Mouse (Mus musculus): Measurements from ENCODE around the gene Hddc3. TPM values are rescaled to one million over a fixed set of nuclear protein-coding genes. Genes with fewer than 3 reads are reported as not detected.

Gene Hddc3
- polyA plus RNA-seq, 2 experiments = 2.8 to 5.3 TPM

DNA sequence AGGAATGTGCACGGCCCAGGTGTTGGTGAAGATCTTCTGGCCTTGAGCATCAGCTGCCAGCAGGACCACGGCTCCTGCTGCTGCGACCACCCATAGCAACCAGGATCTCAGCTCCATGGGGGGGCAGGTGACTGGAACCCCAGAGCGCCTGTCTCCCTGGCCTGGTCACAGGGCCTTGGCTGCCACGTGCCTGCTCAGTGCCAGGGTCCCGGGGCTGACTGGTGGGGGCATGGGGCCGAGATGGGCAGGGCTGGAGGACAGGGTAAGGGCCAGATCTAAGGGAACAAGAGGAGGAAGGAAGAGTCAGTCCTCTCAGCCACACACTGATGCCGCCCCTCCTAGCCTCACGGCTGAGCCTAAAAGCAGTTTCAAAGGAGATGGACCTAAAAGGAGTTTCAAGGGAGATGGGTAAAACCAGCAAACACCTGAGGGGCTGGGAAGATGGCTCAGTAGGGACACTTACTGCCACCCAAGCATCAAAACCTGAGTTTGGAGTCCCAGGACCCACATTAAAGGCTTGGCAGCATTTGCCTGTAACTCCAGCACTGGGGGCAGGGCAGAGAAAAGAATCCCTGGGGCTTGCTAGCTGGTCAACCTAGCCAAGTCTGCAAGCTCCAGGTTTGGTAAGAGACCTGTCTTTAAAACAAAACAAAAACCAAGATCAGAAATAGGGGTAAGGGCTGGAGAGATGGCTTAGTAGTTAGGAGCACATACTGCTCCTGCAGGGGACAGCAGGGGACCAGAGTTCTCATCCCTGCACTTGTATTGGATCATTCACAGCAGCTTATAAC, 55.9 kb downstream of the Hddc3 start:
- no peaks in the 10 kb centered on the region; the same call in 1 of the 2 replicates for H3K36me3 ChIP-seq (replicated peaks; ENCODE audit: control insufficient read depth, insufficient read depth, low read depth)
- no peak overlapping the region for H3K27ac ChIP-seq
- H3K4me2 ChIP-seq (ENCODE audit: low read depth) = no peak overlapping the region
- H3K9me3 ChIP-seq (ENCODE audit: control insufficient read depth, low read length) = no peaks in the 10 kb centered on the region
- H3K27me3 ChIP-seq (ENCODE audit: control insufficient read depth, insufficient read depth, low read length) = peaks cover 24% of the 10 kb centered on the region
- no peak overlapping the region for H3K4me3 ChIP-seq (ENCODE audit: insufficient read depth in 1 of 2, low read depth in 2 of 2, low read length in 2 of 2)
- no peak overlapping the region for H3K9ac ChIP-seq (replicated peaks)
- TF ChIP-seq CTCF (IDR thresholded peaks at IDR 0.05; ENCODE audit: low read depth) (no peak), EP300 (IDR thresholded peaks at IDR 0.05; ENCODE audit: low read depth) (no peak)
- peaks cover 0 to 7% of the 10 kb centered on the region in 2 experiments; a peak in 1 of 4 replicates for H3K4me1 ChIP-seq (replicated peaks; ENCODE audit: control insufficient read depth in 2 of 2, insufficient read depth in 2 of 2, low read length in 1 of 2)
- ATAC-seq (ENCODE audit: insufficient read depth) = no peak
- 67% methylated on average over 9 of the region's 9 CpGs for WGBS (ENCODE audit: insufficient replicate concordance)
- DNase-seq (ENCODE audit: low read depth in 3 of 3, low spot score in 3 of 3) = no peak

DNA sequence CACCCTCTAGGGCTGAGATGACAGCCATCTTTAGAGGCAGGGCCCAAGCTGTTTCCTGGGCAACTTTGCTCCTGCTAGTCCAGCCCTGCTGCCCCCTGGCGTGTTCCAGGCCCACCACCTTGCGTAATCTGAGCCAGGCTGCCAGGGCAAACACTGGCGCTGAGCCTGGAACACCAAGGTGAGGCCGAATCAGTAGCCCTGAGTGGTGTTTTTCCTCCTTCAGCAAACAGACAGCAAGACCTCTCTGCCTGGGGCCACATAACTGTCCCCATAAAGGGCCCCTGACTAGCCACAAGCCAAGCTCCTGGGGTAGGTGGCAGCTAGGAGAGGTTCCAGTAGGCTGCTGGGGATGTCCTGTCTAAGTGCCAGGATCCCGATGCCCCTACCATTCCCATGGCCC, 57.2 kb downstream of the Hddc3 start:
- H3K4me1 ChIP-seq (replicated peaks; ENCODE audit: control insufficient read depth in 2 of 2, insufficient read depth in 2 of 2, low read length in 1 of 2) = peaks cover 0 to 9% of the 10 kb centered on the region in 2 experiments; a peak in 1 of 4 replicates
- no peaks in the 10 kb centered on the region; the same call in 1 of the 2 replicates for H3K36me3 ChIP-seq (replicated peaks; ENCODE audit: control insufficient read depth, insufficient read depth, low read depth)
- ATAC-seq (ENCODE audit: insufficient read depth) (peak; percentile 16; the same call in 1 of the 2 replicates), DNase-seq (ENCODE audit: low read depth in 3 of 3, low spot score in 3 of 3) (no peak)
- H3K9me3 ChIP-seq (ENCODE audit: control insufficient read depth, low read length) = no peaks in the 10 kb centered on the region
- WGBS (ENCODE audit: insufficient replicate concordance) = 70% methylated on average over 5 of the region's 5 CpGs
- H3K9ac ChIP-seq (replicated peaks) = no peak overlapping the region
- TF ChIP-seq CTCF (IDR thresholded peaks at IDR 0.05; ENCODE audit: low read depth) (peak; percentile 31; the same call in 1 of the 2 replicates), EP300 (IDR thresholded peaks at IDR 0.05; ENCODE audit: low read depth) (no peak)
- H3K27me3 ChIP-seq (ENCODE audit: control insufficient read depth, insufficient read depth, low read length) = peaks cover 32% of the 10 kb centered on the region
- H3K4me2 ChIP-seq (ENCODE audit: low read depth) = peak overlapping the region; percentile 69
- H3K4me3 ChIP-seq (ENCODE audit: insufficient read depth in 1 of 2, low read depth in 2 of 2, low read length in 2 of 2) = no peak overlapping the region
- H3K27ac ChIP-seq = no peak overlapping the region

Other genes starting within 250 kb of the Hddc3 start
- 83.7 and 88.2 TPM in 2 replicates for gene Idh2, start 227.7 kb upstream of the Hddc3 start, polyA plus RNA-seq (2012; rRNA removed)
- 128 and 132 TPM in 2 replicates for gene Idh2, start 227.7 kb upstream of the Hddc3 start, polyA plus RNA-seq (2014; fragmentation: Nextera tagmentation; extraction: Ambion mirVana)
- 6.1 and 6.4 TPM in 2 replicates for gene Sema4b, start 156.3 kb upstream of the Hddc3 start, polyA plus RNA-seq (2012; rRNA removed)
- 8.5 and 9.9 TPM in 2 replicates for gene Sema4b, start 156.3 kb upstream of the Hddc3 start, polyA plus RNA-seq (2014; fragmentation: Nextera tagmentation; extraction: Ambion mirVana)
- 43.1 and 45.9 TPM in 2 replicates for gene Cib1, start 110.3 kb upstream of the Hddc3 start, polyA plus RNA-seq (2012; rRNA removed)
- gene Cib1, start 110.3 kb upstream of the Hddc3 start, polyA plus RNA-seq (2014; fragmentation: Nextera tagmentation; extraction: Ambion mirVana) = 90.6 and 94.2 TPM in 2 replicates
- 1.3 TPM in 2 replicates for gene Gdpgp1, start 110.2 kb upstream of the Hddc3 start, polyA plus RNA-seq (2012; rRNA removed)
- 1.1 and 1.2 TPM in 2 replicates for gene Gdpgp1, start 110.2 kb upstream of the Hddc3 start, polyA plus RNA-seq (2014; fragmentation: Nextera tagmentation; extraction: Ambion mirVana)
- gene Ttll13, start 96.7 kb upstream of the Hddc3 start, polyA plus RNA-seq (2012; rRNA removed) = 0.11 and 0.23 TPM in 2 replicates
- 0.18 and 0.20 TPM in 2 replicates for gene Ttll13, start 96.7 kb upstream of the Hddc3 start, polyA plus RNA-seq (2014; fragmentation: Nextera tagmentation; extraction: Ambion mirVana)
- 14.2 and 21.4 TPM in 2 replicates for gene Ngrn, start 81.9 kb upstream of the Hddc3 start, polyA plus RNA-seq (2012; rRNA removed)
- 26.7 and 28.3 TPM in 2 replicates for gene Ngrn, start 81.9 kb upstream of the Hddc3 start, polyA plus RNA-seq (2014; fragmentation: Nextera tagmentation; extraction: Ambion mirVana)
- 5.3 and 6.7 TPM in 2 replicates for gene Vps33b, start 73.5 kb upstream of the Hddc3 start, polyA plus RNA-seq (2012; rRNA removed)
- gene Vps33b, start 73.5 kb upstream of the Hddc3 start, polyA plus RNA-seq (2014; fragmentation: Nextera tagmentation; extraction: Ambion mirVana) = 3.6 and 4.2 TPM in 2 replicates
- 61.6 and 76.5 TPM in 2 replicates for gene Prc1, start 48.7 kb upstream of the Hddc3 start, polyA plus RNA-seq (2012; rRNA removed)
- 131 TPM in 2 replicates for gene Prc1, start 48.7 kb upstream of the Hddc3 start, polyA plus RNA-seq (2014; fragmentation: Nextera tagmentation; extraction: Ambion mirVana)
- gene Rccd1, start 18.6 kb upstream of the Hddc3 start, polyA plus RNA-seq (2012; rRNA removed) = 4.4 and 6.6 TPM in 2 replicates
- 1.6 and 2.8 TPM in 2 replicates for gene Rccd1, start 18.6 kb upstream of the Hddc3 start, polyA plus RNA-seq (2014; fragmentation: Nextera tagmentation; extraction: Ambion mirVana)
- 3.8 and 7.1 TPM in 2 replicates for gene Unc45a, start 2.1 kb upstream of the Hddc3 start, polyA plus RNA-seq (2012; rRNA removed)
- gene Unc45a, start 2.1 kb upstream of the Hddc3 start, polyA plus RNA-seq (2014; fragmentation: Nextera tagmentation; extraction: Ambion mirVana) = 5.6 and 7.3 TPM in 2 replicates
- gene Man2a2, start 28.3 kb downstream of the Hddc3 start, polyA plus RNA-seq (2012; rRNA removed) = 4.9 TPM in 2 replicates
- gene Man2a2, start 28.3 kb downstream of the Hddc3 start, polyA plus RNA-seq (2014; fragmentation: Nextera tagmentation; extraction: Ambion mirVana) = 1.5 and 1.7 TPM in 2 replicates
- 9.8 and 11.9 TPM in 2 replicates for gene Fes, start 44.8 kb downstream of the Hddc3 start, polyA plus RNA-seq (2012; rRNA removed)
- 9.0 and 10.1 TPM in 2 replicates for gene Fes, start 44.8 kb downstream of the Hddc3 start, polyA plus RNA-seq (2014; fragmentation: Nextera tagmentation; extraction: Ambion mirVana)
- gene Furin, start 62.3 kb downstream of the Hddc3 start, polyA plus RNA-seq (2012; rRNA removed) = 6.0 and 6.7 TPM in 2 replicates
- gene Furin, start 62.3 kb downstream of the Hddc3 start, polyA plus RNA-seq (2014; fragmentation: Nextera tagmentation; extraction: Ambion mirVana) = 3.8 and 4.5 TPM in 2 replicates
- gene Blm, start 192.0 kb downstream of the Hddc3 start, polyA plus RNA-seq (2012; rRNA removed) = 12.1 and 19.8 TPM in 2 replicates
- 24.8 and 28.1 TPM in 2 replicates for gene Blm, start 192.0 kb downstream of the Hddc3 start, polyA plus RNA-seq (2014; fragmentation: Nextera tagmentation; extraction: Ambion mirVana)

Measured in liver, embryonic 14.5 days (tissue).